Mouse (Mus musculus): ENCODE measurements around the gene Pigl. TPM values are rescaled to one million over a fixed set of nuclear protein-coding genes. Genes with fewer than 3 reads are reported as not detected.

Gene Pigl
- polyA plus RNA-seq, 1 experiment from 2014 or later = 13.8 TPM

GRCm38 (mm10) chr11:62445799-62446198 is 12.5 kb upstream of the Pigl start:
- Histone ChIP-seq H3K9me3 (ENCODE audit: control insufficient read depth, low read length) (no peaks in the 10 kb centered on the region), H3K27me3 (ENCODE audit: control insufficient read depth, insufficient read depth, low read length) (no peaks in the 10 kb centered on the region), H3K9ac (ENCODE audit: low read length) (no peak overlapping the region), H3K36me3 (ENCODE audit: control insufficient read depth, insufficient read depth, low read length) (no peaks in the 10 kb centered on the region), H3K4me3 (ENCODE audit: low read depth, low read length) (no peak overlapping the region), H3K4me1 (replicated peaks; ENCODE audit: control insufficient read depth, insufficient read depth, low read length) (no peaks in the 10 kb centered on the region), H3K4me2 (ENCODE audit: low read depth, low read length, severe bottlenecking) (no peak overlapping the region), H3K27ac (ENCODE audit: low read depth, low read length) (no peak overlapping the region)
- DNase-seq (ENCODE audit: low spot score) (no peak), ATAC-seq (replicated peaks; ENCODE audit: low FRiP score) (no peak)
- WGBS = 89% methylated on average over 3 of the region's 3 CpGs

DNA sequence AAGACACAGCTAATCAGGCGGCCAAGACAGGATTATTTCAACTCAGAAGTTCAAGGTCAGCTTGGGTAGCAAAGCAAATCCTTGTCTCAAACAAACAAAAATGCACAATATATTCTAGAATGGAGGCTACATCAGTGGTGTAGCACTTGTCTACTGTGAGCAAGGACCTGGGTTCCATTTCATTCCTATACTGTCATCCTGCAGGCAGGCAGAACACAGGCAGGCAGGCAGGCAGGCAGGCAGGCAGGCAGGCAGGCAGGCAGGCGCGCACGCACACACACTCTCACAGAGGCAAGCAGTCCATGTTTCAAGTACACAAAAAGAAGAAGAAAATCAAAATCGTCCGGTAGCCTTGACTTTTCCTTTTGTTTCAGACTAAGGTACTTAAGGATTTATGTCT is 9.3 kb upstream of the Pigl start:
- no peak overlapping the region for H3K4me3 ChIP-seq (ENCODE audit: low read depth, low read length)
- H3K27me3 ChIP-seq (ENCODE audit: control insufficient read depth, insufficient read depth, low read length) = no peaks in the 10 kb centered on the region
- H3K4me1 ChIP-seq (replicated peaks; ENCODE audit: control insufficient read depth, insufficient read depth, low read length) = no peaks in the 10 kb centered on the region
- no peak for DNase-seq (ENCODE audit: low spot score)
- no peak overlapping the region for H3K9ac ChIP-seq (ENCODE audit: low read length)
- H3K27ac ChIP-seq (ENCODE audit: low read depth, low read length) = no peak overlapping the region
- WGBS = 94% methylated on average over 6 of the region's 6 CpGs
- no peaks in the 10 kb centered on the region for H3K36me3 ChIP-seq (ENCODE audit: control insufficient read depth, insufficient read depth, low read length)
- H3K4me2 ChIP-seq (ENCODE audit: low read depth, low read length, severe bottlenecking) = no peak overlapping the region
- ATAC-seq (replicated peaks; ENCODE audit: low FRiP score) = no peak
- H3K9me3 ChIP-seq (ENCODE audit: control insufficient read depth, low read length) = no peaks in the 10 kb centered on the region

- no peak overlapping the region for H3K27ac ChIP-seq (ENCODE audit: low read depth, low read length)
- H3K4me1 ChIP-seq (replicated peaks; ENCODE audit: control insufficient read depth, insufficient read depth, low read length) = no peaks in the 10 kb centered on the region; the same call in 1 of the 2 replicates
- H3K27me3 ChIP-seq (ENCODE audit: control insufficient read depth, insufficient read depth, low read length) = no peaks in the 10 kb centered on the region
- H3K9me3 ChIP-seq (ENCODE audit: control insufficient read depth, low read length) = no peaks in the 10 kb centered on the region
- H3K4me2 ChIP-seq (ENCODE audit: low read depth, low read length, severe bottlenecking) = no peak overlapping the region
- ATAC-seq (replicated peaks; ENCODE audit: low FRiP score) (no peak), DNase-seq (ENCODE audit: low spot score) (no peak)
- H3K4me3 ChIP-seq (ENCODE audit: low read depth, low read length) = no peak overlapping the region; the same call in 1 of the 2 replicates
- no peaks in the 10 kb centered on the region for H3K36me3 ChIP-seq (ENCODE audit: control insufficient read depth, insufficient read depth, low read length)
- H3K9ac ChIP-seq (ENCODE audit: low read length) = no peak overlapping the region
- 83% methylated on average over 1 of the region's 1 CpGs for WGBS
Measured at GRCm38 (mm10) chr11:62455193-62455592, 3.1 kb upstream of the Pigl start.

DNA sequence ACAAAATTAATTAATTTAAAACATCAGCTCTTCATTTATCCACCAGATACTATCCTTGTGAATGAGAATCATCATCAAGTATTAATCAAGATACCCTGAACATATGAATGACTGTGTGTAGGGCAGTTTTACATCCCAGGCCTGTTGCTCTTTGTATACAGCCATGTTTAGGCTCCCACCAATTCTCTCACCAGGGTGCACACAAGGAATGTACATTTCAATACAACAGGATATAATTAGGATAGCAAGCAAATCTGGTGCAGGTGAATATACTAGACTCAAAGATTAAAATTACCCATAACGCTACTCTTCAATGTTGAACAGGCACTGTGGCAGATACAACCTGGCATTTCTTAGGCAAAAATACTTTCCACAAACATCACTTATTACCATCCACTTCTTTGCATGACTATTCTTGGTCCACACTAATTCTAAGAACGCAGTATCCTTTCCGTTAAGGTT is 2.2 kb upstream of the Pigl start:
- H3K4me3 ChIP-seq (ENCODE audit: low read depth, low read length) = peak overlapping the region; percentile 92
- ATAC-seq (replicated peaks; ENCODE audit: low FRiP score) = 0 out of 2 replicates have a peak, but pooled peaks have one; percentile 14
- no peaks in the 10 kb centered on the region for H3K27me3 ChIP-seq (ENCODE audit: control insufficient read depth, insufficient read depth, low read length)
- 4% methylated on average over 3 of the region's 3 CpGs for WGBS
- H3K36me3 ChIP-seq (ENCODE audit: control insufficient read depth, insufficient read depth, low read length) = no peaks in the 10 kb centered on the region
- H3K9ac ChIP-seq (ENCODE audit: low read length) = peak overlapping the region; percentile 92
- no peaks in the 10 kb centered on the region; the same call in 1 of the 2 replicates for H3K4me1 ChIP-seq (replicated peaks; ENCODE audit: control insufficient read depth, insufficient read depth, low read length)
- H3K27ac ChIP-seq (ENCODE audit: low read depth, low read length) = peak overlapping the region; percentile 89; the same call in 1 of the 2 replicates
- H3K9me3 ChIP-seq (ENCODE audit: control insufficient read depth, low read length) = no peaks in the 10 kb centered on the region
- peak overlapping the region; percentile 83 for H3K4me2 ChIP-seq (ENCODE audit: low read depth, low read length, severe bottlenecking)
- no peak for DNase-seq (ENCODE audit: low spot score)

DNA sequence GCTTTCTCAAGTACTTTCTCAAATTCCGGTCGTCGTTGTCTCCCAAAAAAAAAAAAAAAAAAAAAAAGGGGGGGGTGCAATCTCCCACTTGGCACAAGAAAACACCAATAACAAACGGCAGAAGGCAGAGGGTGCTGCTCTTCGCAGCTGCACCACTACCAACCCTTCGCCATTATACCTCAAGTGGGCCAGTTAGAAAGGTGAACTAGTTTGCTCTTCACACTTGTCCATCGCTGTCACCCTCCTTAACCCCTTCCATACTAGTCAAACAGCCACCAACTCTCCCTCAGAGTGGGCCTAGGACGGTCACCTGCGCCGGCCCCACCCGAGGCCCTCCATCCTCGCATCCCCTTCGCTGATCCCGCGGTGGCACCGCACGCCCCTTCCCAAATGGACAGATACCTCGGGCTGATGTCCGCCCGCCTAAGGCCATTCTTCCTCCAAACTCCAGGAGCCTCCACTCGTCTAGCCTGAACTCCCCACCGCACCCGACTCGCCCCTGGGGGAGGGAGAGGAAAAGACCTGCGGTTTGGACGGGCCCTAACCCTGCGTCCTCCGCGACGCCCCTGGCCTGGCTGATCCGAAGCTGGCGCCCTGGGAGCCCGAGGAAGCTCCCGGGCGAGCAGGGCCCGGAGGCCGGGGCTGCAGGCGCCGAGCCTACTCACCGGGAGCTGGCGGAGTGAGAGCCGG is 1.6 kb upstream of the Pigl start:
- H3K9ac ChIP-seq (ENCODE audit: low read length) = peak overlapping the region; percentile 92
- ATAC-seq (replicated peaks; ENCODE audit: low FRiP score) (peak; percentile 77), DNase-seq (ENCODE audit: low spot score) (peak; percentile 82)
- no peaks in the 10 kb centered on the region for H3K36me3 ChIP-seq (ENCODE audit: control insufficient read depth, insufficient read depth, low read length)
- WGBS = under 1% methylated on average over 36 of the region's 42 CpGs
- peak overlapping the region; percentile 92 for H3K4me3 ChIP-seq (ENCODE audit: low read depth, low read length)
- peak overlapping the region; percentile 89 for H3K27ac ChIP-seq (ENCODE audit: low read depth, low read length)
- H3K27me3 ChIP-seq (ENCODE audit: control insufficient read depth, insufficient read depth, low read length) = no peaks in the 10 kb centered on the region
- H3K4me2 ChIP-seq (ENCODE audit: low read depth, low read length, severe bottlenecking) = peak overlapping the region; percentile 83
- H3K4me1 ChIP-seq (replicated peaks; ENCODE audit: control insufficient read depth, insufficient read depth, low read length) = no peaks in the 10 kb centered on the region; the same call in 1 of the 2 replicates
- H3K9me3 ChIP-seq (ENCODE audit: control insufficient read depth, low read length) = no peaks in the 10 kb centered on the region

GRCm38 (mm10) chr11:62457241-62457890 is 894 bp upstream of the Pigl start:
- Histone ChIP-seq H3K4me1 (replicated peaks; ENCODE audit: control insufficient read depth, insufficient read depth, low read length) (no peaks in the 10 kb centered on the region; the same call in 1 of the 2 replicates), H3K4me3 (ENCODE audit: low read depth, low read length) (peak overlapping the region; percentile 92), H3K4me2 (ENCODE audit: low read depth, low read length, severe bottlenecking) (peak overlapping the region; percentile 83), H3K36me3 (ENCODE audit: control insufficient read depth, insufficient read depth, low read length) (no peaks in the 10 kb centered on the region), H3K9ac (ENCODE audit: low read length) (peak overlapping the region; percentile 92), H3K9me3 (ENCODE audit: control insufficient read depth, low read length) (no peaks in the 10 kb centered on the region), H3K27ac (ENCODE audit: low read depth, low read length) (peak overlapping the region; percentile 89), H3K27me3 (ENCODE audit: control insufficient read depth, insufficient read depth, low read length) (no peaks in the 10 kb centered on the region)
- DNase-seq (ENCODE audit: low spot score) (peak; percentile 94), ATAC-seq (replicated peaks; ENCODE audit: low FRiP score) (peak; percentile 95)
- 1% methylated on average over 40 of the region's 73 CpGs for WGBS

DNA sequence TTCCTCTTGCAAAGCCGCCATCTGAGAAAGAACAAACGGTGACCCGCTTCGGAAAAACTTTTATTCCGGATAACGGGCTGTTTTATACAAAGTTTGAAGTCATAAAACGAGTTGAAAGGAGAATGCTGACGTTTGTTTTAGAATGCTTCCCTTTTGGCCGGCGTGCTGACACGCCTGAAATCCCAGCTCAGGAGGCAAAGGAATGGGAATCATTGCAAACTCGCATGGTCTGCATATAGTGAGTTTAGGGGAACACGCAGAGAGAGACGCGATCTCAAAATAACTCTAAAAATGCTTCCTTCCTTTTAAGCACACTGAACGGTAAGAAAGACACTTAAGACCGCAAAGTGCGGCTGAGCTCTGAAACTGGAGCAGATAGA is 379 bp upstream of the Pigl start:
- peak overlapping the region; percentile 89 for H3K27ac ChIP-seq (ENCODE audit: low read depth, low read length)
- DNase-seq (ENCODE audit: low spot score) = no peak
- H3K36me3 ChIP-seq (ENCODE audit: control insufficient read depth, insufficient read depth, low read length) = no peaks in the 10 kb centered on the region
- no peaks in the 10 kb centered on the region; the same call in 1 of the 2 replicates for H3K4me1 ChIP-seq (replicated peaks; ENCODE audit: control insufficient read depth, insufficient read depth, low read length)
- H3K4me3 ChIP-seq (ENCODE audit: low read depth, low read length) = peak overlapping the region; percentile 92
- peak overlapping the region; percentile 83 for H3K4me2 ChIP-seq (ENCODE audit: low read depth, low read length, severe bottlenecking)
- H3K9ac ChIP-seq (ENCODE audit: low read length) = peak overlapping the region; percentile 92
- no peaks in the 10 kb centered on the region for H3K27me3 ChIP-seq (ENCODE audit: control insufficient read depth, insufficient read depth, low read length)
- H3K9me3 ChIP-seq (ENCODE audit: control insufficient read depth, low read length) = no peaks in the 10 kb centered on the region
- no peak for ATAC-seq (replicated peaks; ENCODE audit: low FRiP score)
- WGBS = under 1% methylated on average over 18 of the region's 18 CpGs

- WGBS = 1% methylated on average over 9 of the region's 9 CpGs
- no peaks in the 10 kb centered on the region for H3K36me3 ChIP-seq (ENCODE audit: control insufficient read depth, insufficient read depth, low read length)
- peak overlapping the region; percentile 89; the same call in 1 of the 2 replicates for H3K27ac ChIP-seq (ENCODE audit: low read depth, low read length)
- no peaks in the 10 kb centered on the region for H3K9me3 ChIP-seq (ENCODE audit: control insufficient read depth, low read length)
- DNase-seq (ENCODE audit: low spot score) (no peak), ATAC-seq (replicated peaks; ENCODE audit: low FRiP score) (no peak)
- peak overlapping the region; percentile 92 for H3K9ac ChIP-seq (ENCODE audit: low read length)
- no peaks in the 10 kb centered on the region; the same call in 1 of the 2 replicates for H3K4me1 ChIP-seq (replicated peaks; ENCODE audit: control insufficient read depth, insufficient read depth, low read length)
- H3K27me3 ChIP-seq (ENCODE audit: control insufficient read depth, insufficient read depth, low read length) = no peaks in the 10 kb centered on the region
- peak overlapping the region; percentile 83 for H3K4me2 ChIP-seq (ENCODE audit: low read depth, low read length, severe bottlenecking)
- peak overlapping the region; percentile 92 for H3K4me3 ChIP-seq (ENCODE audit: low read depth, low read length)
Measured at GRCm38 (mm10) chr11:62458780-62459179, 520 bp downstream of the Pigl start.

Data from forebrain, embryonic 11.5 days (tissue).